Mouse (Mus musculus) kidney, embryonic 16.5 days (tissue): Measurements from ENCODE around the gene Hdac8. TPM values are rescaled to one million over a fixed set of nuclear protein-coding genes. Genes with fewer than 3 reads are reported as not detected.

ENCODE experiments used
- ATAC-seq: fragments of 200-750 bp; cut with Nextera tagmentation; 2 replicates; pipeline ENCODE4 v1.8.0; 2017; ENCODE audit warnings: moderate TSS enrichment; ENCODE audit not compliant: low FRiP score, low TSS enrichment
- H3K27ac ChIP-seq: fragments of 300-500 bp; sonication (generic); 2 replicates; pipeline ENCODE4 v1.5.1; 2014; ENCODE audit warnings: low read length
- H3K27me3 ChIP-seq: fragments of 300-500 bp; sonication (generic); 2 replicates; pipeline ENCODE4 v1.6.1; 2014; ENCODE audit warnings: low read length, control low read depth, mixed read lengths; ENCODE audit not compliant: insufficient read depth
- H3K36me3 ChIP-seq: fragments of 300-500 bp; sonication (generic); 2 replicates; pipeline ENCODE4 v1.6.1; 2014; ENCODE audit warnings: low read length, control low read depth, mixed read lengths; ENCODE audit not compliant: insufficient read depth
- H3K4me1 ChIP-seq: fragments of 300-500 bp; sonication (generic); 2 replicates; pipeline ENCODE4 v1.6.1; 2014; ENCODE audit warnings: low read length, control low read depth, mixed read lengths; ENCODE audit not compliant: insufficient read depth
- H3K4me2 ChIP-seq: fragments of 300-500 bp; sonication (generic); replicated peaks from 2 replicates; pipeline ENCODE4 v1.6.1; 2014; ENCODE audit warnings: low read depth, low read length
- H3K4me3 ChIP-seq: fragments of 300-500 bp; sonication (generic); 2 replicates; pipeline ENCODE4 v1.5.1; 2014; ENCODE audit warnings: mild to moderate bottlenecking, low read length
- H3K9ac ChIP-seq: fragments of 300-500 bp; sonication (generic); replicated peaks from 2 replicates; pipeline ENCODE4 v1.6.1; 2014; ENCODE audit warnings: low read length
- H3K9me3 ChIP-seq: fragments of 300-500 bp; sonication (generic); 2 replicates; pipeline ENCODE4 v1.6.1; 2016; ENCODE audit warnings: low read length, control low read depth
- WGBS: fragments of 180-500 bp; shearing (Covaris S2); extraction: QIAGEN DNeasy Blood & Tissue Kit; methylation state at CpG from one replicate; pipeline ENCODE4 v1.1.7; 2014; 5-methylcytosine and 5-hydroxymethylcytosine counted together
- polyA plus RNA-seq: library from polyadenylated mRNA; unstranded; fragments of >200 nt; fragmentation: Nextera tagmentation; extraction: Ambion mirVana; gene quantifications from 2 replicates; pipeline ENCODE4 v1.2.1, GENCODE M21; 2015

The Hdac8 gene
- polyA plus RNA-seq, 1 experiment from 2014 or later, result 10.7 TPM

- WGBS, result 60% methylated on average over 4 of the region's 4 CpGs
- no peaks in the 10 kb centered on the region for H3K9me3 ChIP-seq
- no peak for ATAC-seq
Measured at GRCm38 (mm10) chrX:102305806-102306205, 199.4 kb downstream of the Hdac8 start.

GRCm38 (mm10) chrX:102304914-102305313 is 200.2 kb downstream of the Hdac8 start:
- Histone ChIP-seq H3K27me3 (peaks cover 16% of the 10 kb centered on the region; the same call in 1 of the 2 replicates), H3K4me1 (no peaks in the 10 kb centered on the region), H3K4me2 (no peak overlapping the region), H3K4me3 (no peak overlapping the region), H3K27ac (no peak overlapping the region), H3K36me3 (no peaks in the 10 kb centered on the region), H3K9me3 (no peaks in the 10 kb centered on the region), H3K9ac (no peak overlapping the region)
- no peak for ATAC-seq
- WGBS, result 78% methylated on average over 4 of the region's 4 CpGs

More at GRCm38 (mm10) chrX:102305806-102306205, 199.4 kb downstream of the Hdac8 start:
- H3K4me3 ChIP-seq, result no peak overlapping the region
- no peak overlapping the region for H3K27ac ChIP-seq
- no peaks in the 10 kb centered on the region for H3K4me1 ChIP-seq
- no peak overlapping the region for H3K4me2 ChIP-seq
- H3K36me3 ChIP-seq, result no peaks in the 10 kb centered on the region
- H3K27me3 ChIP-seq, result peaks cover 16% of the 10 kb centered on the region; the same call in 1 of the 2 replicates
- no peak overlapping the region for H3K9ac ChIP-seq

GRCm38 (mm10) chrX:102302476-102302875 is 202.7 kb downstream of the Hdac8 start:
- Histone ChIP-seq H3K4me3 (no peak overlapping the region), H3K36me3 (no peaks in the 10 kb centered on the region), H3K27me3 (peaks cover 16% of the 10 kb centered on the region; the same call in 1 of the 2 replicates), H3K27ac (no peak overlapping the region), H3K9ac (no peak overlapping the region), H3K9me3 (no peaks in the 10 kb centered on the region), H3K4me1 (no peaks in the 10 kb centered on the region), H3K4me2 (no peak overlapping the region)
- peak; percentile 49; the same call in 1 of the 2 replicates for ATAC-seq
- 45% methylated on average over 3 of the region's 3 CpGs for WGBS

GRCm38 (mm10) chrX:102284889-102285288 is 220.3 kb downstream of the Hdac8 start:
- WGBS, result 59% methylated on average over 3 of the region's 3 CpGs
- H3K36me3 ChIP-seq, result no peaks in the 10 kb centered on the region
- no peak overlapping the region for H3K27ac ChIP-seq
- no peak overlapping the region for H3K4me2 ChIP-seq
- H3K9ac ChIP-seq, result no peak overlapping the region
- H3K27me3 ChIP-seq, result peaks cover 9% of the 10 kb centered on the region; the same call in 1 of the 2 replicates
- no peaks in the 10 kb centered on the region for H3K9me3 ChIP-seq
- H3K4me1 ChIP-seq, result no peaks in the 10 kb centered on the region
- H3K4me3 ChIP-seq, result no peak overlapping the region
- no peak for ATAC-seq

- Histone ChIP-seq H3K27me3 (peaks cover 16% of the 10 kb centered on the region; the same call in 1 of the 2 replicates), H3K9ac (no peak overlapping the region), H3K27ac (no peak overlapping the region), H3K4me2 (no peak overlapping the region), H3K4me3 (no peak overlapping the region), H3K36me3 (no peaks in the 10 kb centered on the region), H3K4me1 (no peaks in the 10 kb centered on the region), H3K9me3 (no peaks in the 10 kb centered on the region)
- 83% methylated on average over 13 of the region's 14 CpGs for WGBS
- ATAC-seq, result no peak
Measured at GRCm38 (mm10) chrX:102262620-102263345, 242.4 kb downstream of the Hdac8 start.

GRCm38 (mm10) chrX:102259772-102260171 is 245.4 kb downstream of the Hdac8 start:
- 91% methylated on average over 4 of the region's 4 CpGs for WGBS
- Histone ChIP-seq H3K9ac (no peak overlapping the region), H3K9me3 (no peaks in the 10 kb centered on the region), H3K4me2 (no peak overlapping the region), H3K27ac (no peak overlapping the region), H3K36me3 (no peaks in the 10 kb centered on the region), H3K4me3 (no peak overlapping the region), H3K4me1 (no peaks in the 10 kb centered on the region), H3K27me3 (peaks cover 6% of the 10 kb centered on the region; the same call in 1 of the 2 replicates)
- no peak for ATAC-seq

- no peak overlapping the region for H3K27ac ChIP-seq
- peaks cover 47% of the 10 kb centered on the region for H3K27me3 ChIP-seq
- H3K36me3 ChIP-seq, result no peaks in the 10 kb centered on the region
- 26% methylated on average over 7 of the region's 7 CpGs for WGBS
- H3K4me1 ChIP-seq, result peaks cover 10% of the 10 kb centered on the region; the same call in 1 of the 2 replicates
- no peak for ATAC-seq
- peaks cover 8% of the 10 kb centered on the region; the same call in 1 of the 2 replicates for H3K9me3 ChIP-seq
- peak overlapping the region; percentile 44 for H3K4me2 ChIP-seq
- H3K9ac ChIP-seq, result no peak overlapping the region
- peak overlapping the region; percentile 26 for H3K4me3 ChIP-seq
Measured at GRCm38 (mm10) chrX:102253892-102254291, 251.3 kb downstream of the Hdac8 start.

GRCm38 (mm10) chrX:102251937-102252860 is 253.0 kb downstream of the Hdac8 start, which contains the start of gene Cited1:
Gene Cited1 (minus strand): TSS chrX:102252181.
- peak within 1 kb of the TSS; percentile 56 for H3K4me3 ChIP-seq

GRCm38 (mm10) chrX:102251221-102251936 is 253.8 kb downstream of the Hdac8 start:
- 0 out of 2 replicates have a peak overlapping the region, but pooled peaks have one; percentile 18 for H3K27ac ChIP-seq
- ATAC-seq, result peak; percentile 55

More at GRCm38 (mm10) chrX:102251937-102252860, 253.0 kb downstream of the Hdac8 start, which contains the start of gene Cited1:
- Histone ChIP-seq H3K4me1 (peaks cover 10% of the 10 kb centered on the region; the same call in 1 of the 2 replicates), H3K9ac (peak within 1 kb of the TSS; percentile 65), H3K27ac (peak within 1 kb of the TSS; percentile 18; the same call in 1 of the 2 replicates), H3K36me3 (0 out of 2 replicates have a peak, but pooled peaks cover 3% of the 10 kb centered on the region), H3K27me3 (peaks cover 56% of the 10 kb centered on the region), H3K9me3 (peaks cover 8% of the 10 kb centered on the region; the same call in 1 of the 2 replicates), H3K4me2 (peak within 1 kb of the TSS; percentile 73)
- 17% methylated on average over 44 of the region's 44 CpGs for WGBS
- ATAC-seq, result peak; percentile 93

More at GRCm38 (mm10) chrX:102251221-102251936, 253.8 kb downstream of the Hdac8 start:
- Histone ChIP-seq H3K4me3 (peak overlapping the region; percentile 56), H3K36me3 (0 out of 2 replicates have a peak, but pooled peaks cover 5% of the 10 kb centered on the region), H3K4me1 (peaks cover 10% of the 10 kb centered on the region; the same call in 1 of the 2 replicates), H3K9me3 (peaks cover 8% of the 10 kb centered on the region; the same call in 1 of the 2 replicates), H3K4me2 (peak overlapping the region; percentile 73), H3K9ac (peak overlapping the region; percentile 65), H3K27me3 (peaks cover 58% of the 10 kb centered on the region)
- 26% methylated on average over 53 of the region's 80 CpGs for WGBS
